Mouse (Mus musculus) limb, embryonic 10.5 days (tissue): ENCODE data around the gene Slc5a3. TPM values are rescaled to one million over a fixed set of nuclear protein-coding genes. Genes with fewer than 3 reads are reported as not detected.
"Not testable (repeated sequence)": the region's sequence is repeated elsewhere in the genome, so short reads cannot be mapped to it uniquely, and the experiment has no call there.

Experiments used
- DNase-seq: peaks from one replicate; pipeline ENCODE4 v3.0.0-alpha.2; 2017; ENCODE audit warnings: low spot score
- H3K27ac ChIP-seq: fragments of 300-500 bp; sonication (generic); 2 replicates; pipeline ENCODE4 v1.5.1; 2016; ENCODE audit warnings: mild to moderate bottlenecking
- H3K27me3 ChIP-seq: fragments of 300-500 bp; sonication (generic); 2 replicates; pipeline ENCODE4 v1.6.1; 2016; ENCODE audit warnings: low read depth, mild to moderate bottlenecking; ENCODE audit not compliant: poor library complexity, severe bottlenecking
- H3K36me3 ChIP-seq: fragments of 300-500 bp; sonication (generic); 2 replicates; pipeline ENCODE4 v1.6.1; 2016; ENCODE audit warnings: mild to moderate bottlenecking, moderate library complexity
- H3K4me1 ChIP-seq: fragments of 300-500 bp; sonication (generic); 2 replicates; pipeline ENCODE4 v1.6.1; 2016
- H3K4me3 ChIP-seq: fragments of 300-500 bp; sonication (generic); 2 replicates; pipeline ENCODE4 v1.5.1; 2016; ENCODE audit warnings: mild to moderate bottlenecking, moderate library complexity
- H3K9me3 ChIP-seq: fragments of 300-500 bp; sonication (generic); replicated peaks from 2 replicates; pipeline ENCODE4 v1.6.1; 2016; ENCODE audit warnings: mild to moderate bottlenecking
- WGBS: fragments of 180-500 bp; shearing (Covaris S2); methylation state at CpG from one replicate; pipeline ENCODE4 v1.1.7; 2016; 5-methylcytosine and 5-hydroxymethylcytosine counted together
- polyA plus RNA-seq: library from polyadenylated mRNA; unstranded; fragments of >200 nt; fragmentation: Nextera tagmentation; extraction: Ambion mirVana; gene quantifications from 2 replicates; pipeline ENCODE4 v1.2.1, GENCODE M21; 2016

Gene Slc5a3
- polyA plus RNA-seq, 1 experiment from 2014 or later, result 9.3 TPM

- Histone ChIP-seq H3K4me3 (no peak overlapping the region), H3K9me3 (no peaks in the 10 kb centered on the region), H3K27me3 (no peaks in the 10 kb centered on the region), H3K36me3 (peaks cover 20% of the 10 kb centered on the region), H3K27ac (no peak overlapping the region), H3K4me1 (peaks cover 2% of the 10 kb centered on the region)
- DNase-seq, result no peak
- 89% methylated on average over 10 of the region's 10 CpGs for WGBS
Observed at GRCm38 (mm10) chr16:92083771-92084453, 25.8 kb downstream of the Slc5a3 start.

GRCm38 (mm10) chr16:92089225-92089624 lies 31.1 kb downstream of the Slc5a3 start:
- DNase-seq, result no peak
- Histone ChIP-seq H3K36me3 (peaks cover 2% of the 10 kb centered on the region; the same call in 1 of the 2 replicates), H3K27ac (no peak overlapping the region), H3K4me3 (no peak overlapping the region), H3K4me1 (peaks cover 7% of the 10 kb centered on the region), H3K27me3 (peaks cover 1% of the 10 kb centered on the region; the same call in 1 of the 2 replicates), H3K9me3 (no peaks in the 10 kb centered on the region)
- WGBS, result 85% methylated on average over 3 of the region's 3 CpGs

GRCm38 (mm10) chr16:92091876-92092275 lies 33.8 kb downstream of the Slc5a3 start:
- H3K9me3 ChIP-seq, result no peaks in the 10 kb centered on the region
- H3K27me3 ChIP-seq, result peaks cover 26% of the 10 kb centered on the region
- peaks cover 7% of the 10 kb centered on the region for H3K4me1 ChIP-seq
- WGBS, result 92% methylated on average over 5 of the region's 5 CpGs
- no peak overlapping the region for H3K4me3 ChIP-seq
- H3K27ac ChIP-seq, result no peak overlapping the region
- DNase-seq, result no peak
- H3K36me3 ChIP-seq, result peaks cover 4% of the 10 kb centered on the region; the same call in 1 of the 2 replicates

- H3K4me1 ChIP-seq, result peaks cover 26% of the 10 kb centered on the region
- H3K36me3 ChIP-seq, result peaks cover 20% of the 10 kb centered on the region
- peaks cover 56% of the 10 kb centered on the region for H3K27me3 ChIP-seq
- H3K9me3 ChIP-seq, result no peaks in the 10 kb centered on the region
- WGBS, result 50% methylated on average over 10 of the region's 10 CpGs
- no peak for DNase-seq
- no peak overlapping the region for H3K4me3 ChIP-seq
- H3K27ac ChIP-seq, result no peak overlapping the region
Observed at GRCm38 (mm10) chr16:92098351-92099051, 40.4 kb downstream of the Slc5a3 start.

GRCm38 (mm10) chr16:92099598-92099997 lies 41.5 kb downstream of the Slc5a3 start:
- 88% methylated on average over 16 of the region's 16 CpGs for WGBS
- no peak for DNase-seq
- H3K9me3 ChIP-seq, result no peaks in the 10 kb centered on the region
- peaks cover 31% of the 10 kb centered on the region for H3K4me1 ChIP-seq
- H3K36me3 ChIP-seq, result peaks cover 16% of the 10 kb centered on the region
- peaks cover 51% of the 10 kb centered on the region; the same call in 1 of the 2 replicates for H3K27me3 ChIP-seq
- no peak overlapping the region for H3K27ac ChIP-seq
- H3K4me3 ChIP-seq, result no peak overlapping the region

- Histone ChIP-seq H3K27ac (no peak overlapping the region), H3K4me1 (peaks cover 31% of the 10 kb centered on the region), H3K9me3 (no peaks in the 10 kb centered on the region), H3K36me3 (peaks cover 16% of the 10 kb centered on the region), H3K4me3 (no peak overlapping the region), H3K27me3 (peaks cover 46% of the 10 kb centered on the region; the same call in 1 of the 2 replicates)
- no peak for DNase-seq
- 85% methylated on average over 4 of the region's 4 CpGs for WGBS
Observed at GRCm38 (mm10) chr16:92100111-92100510, 42.0 kb downstream of the Slc5a3 start.

GRCm38 (mm10) chr16:92102115-92102514 lies 44.0 kb downstream of the Slc5a3 start:
- peaks cover 36% of the 10 kb centered on the region for H3K4me1 ChIP-seq
- H3K27ac ChIP-seq, result no peak overlapping the region
- H3K4me3 ChIP-seq, result no peak overlapping the region
- peaks cover 19% of the 10 kb centered on the region for H3K36me3 ChIP-seq
- WGBS, result 84% methylated on average over 5 of the region's 5 CpGs
- DNase-seq, result no peak
- no peaks in the 10 kb centered on the region for H3K9me3 ChIP-seq
- H3K27me3 ChIP-seq, result peaks cover 30% of the 10 kb centered on the region; the same call in 1 of the 2 replicates

- H3K9me3 ChIP-seq, DNase-seq, H3K4me3 ChIP-seq, H3K27ac ChIP-seq: not testable (repeated sequence)
- 97% methylated on average over 6 of the region's 7 CpGs for WGBS
- Histone ChIP-seq H3K4me1 (peaks cover 32% of the 10 kb centered on the region), H3K36me3 (peaks cover 19% of the 10 kb centered on the region), H3K27me3 (peaks cover 30% of the 10 kb centered on the region; the same call in 1 of the 2 replicates)
Observed at GRCm38 (mm10) chr16:92102931-92103330, 44.8 kb downstream of the Slc5a3 start.

GRCm38 (mm10) chr16:92103572-92104331 lies 45.6 kb downstream of the Slc5a3 start:
- Histone ChIP-seq H3K36me3 (peaks cover 19% of the 10 kb centered on the region), H3K4me1 (peaks cover 24% of the 10 kb centered on the region), H3K4me3 (no peak overlapping the region), H3K27ac (no peak overlapping the region), H3K27me3 (peaks cover 30% of the 10 kb centered on the region; the same call in 1 of the 2 replicates), H3K9me3 (no peaks in the 10 kb centered on the region)
- no peak for DNase-seq
- WGBS, result 72% methylated on average over 9 of the region's 9 CpGs

- H3K4me1 ChIP-seq, result peaks cover 19% of the 10 kb centered on the region
- H3K36me3 ChIP-seq, result peaks cover 19% of the 10 kb centered on the region
- H3K27me3 ChIP-seq, result peaks cover 30% of the 10 kb centered on the region; the same call in 1 of the 2 replicates
- no peak for DNase-seq
- WGBS, result 92% methylated on average over 2 of the region's 2 CpGs
- H3K4me3 ChIP-seq, result no peak overlapping the region
- H3K27ac ChIP-seq, result no peak overlapping the region
- no peaks in the 10 kb centered on the region for H3K9me3 ChIP-seq
Observed at GRCm38 (mm10) chr16:92104332-92104590, 46.1 kb downstream of the Slc5a3 start.

GRCm38 (mm10) chr16:92104951-92105350 lies 46.8 kb downstream of the Slc5a3 start:
- whole genome bisulfite sequencing, result 89% methylated on average over 2 of the region's 2 CpGs
- no peak for DNase-seq
- H3K27me3 ChIP-seq, result peaks cover 25% of the 10 kb centered on the region; the same call in 1 of the 2 replicates
- no peak overlapping the region for H3K27ac ChIP-seq
- H3K4me3 ChIP-seq, result no peak overlapping the region
- H3K4me1 ChIP-seq, result peaks cover 12% of the 10 kb centered on the region; the same call in 1 of the 2 replicates
- H3K36me3 ChIP-seq, result peaks cover 16% of the 10 kb centered on the region
- no peaks in the 10 kb centered on the region for H3K9me3 ChIP-seq

GRCm38 (mm10) chr16:92105631-92106030 lies 47.5 kb downstream of the Slc5a3 start:
- Histone ChIP-seq H3K9me3 (no peaks in the 10 kb centered on the region), H3K4me3 (no peak overlapping the region), H3K4me1 (peaks cover 9% of the 10 kb centered on the region; the same call in 1 of the 2 replicates), H3K27ac (no peak overlapping the region), H3K36me3 (peaks cover 12% of the 10 kb centered on the region), H3K27me3 (peaks cover 18% of the 10 kb centered on the region; the same call in 1 of the 2 replicates)
- no peak for DNase-seq
- whole genome bisulfite sequencing, result 74% methylated on average over 3 of the region's 3 CpGs
